Mouse (Mus musculus): ENCODE results near the gene Pdxp.
A peak's percentile ranks its signal among the peaks of the same experiment; 100 is the strongest.
"Not testable (repeated sequence)": the region's sequence is repeated elsewhere in the genome, so short reads cannot be mapped to it uniquely, and the experiment has no call there.

Pdxp gene

GRCm38 (mm10) chr15:78913632-78914090 is at the start of gene Pdxp:
Gene Pdxp, plus strand, starts transcription at chr15:78913919.
- peak; percentile 97 to 99 for DNase-seq

GRCm38 (mm10) chr15:78868398-78868797 is 45.3 kb upstream of the Pdxp start:
- no peak for DNase-seq

GRCm38 (mm10) chr15:78868826-78869233 is 44.9 kb upstream of the Pdxp start:
- no peak for DNase-seq

GRCm38 (mm10) chr15:78869775-78870174 is 43.9 kb upstream of the Pdxp start:
- DNase-seq: peak; percentile 59 to 77

GRCm38 (mm10) chr15:78872021-78872608 is 41.6 kb upstream of the Pdxp start:
- DNase-seq: no peak

- no peak for DNase-seq
Observed at GRCm38 (mm10) chr15:78873803-78874435, 39.8 kb upstream of the Pdxp start.

GRCm38 (mm10) chr15:78874989-78875388 is 38.7 kb upstream of the Pdxp start:
- DNase-seq: no peak

- DNase-seq: no peak
Observed at GRCm38 (mm10) chr15:78875537-78875936, 38.2 kb upstream of the Pdxp start.

GRCm38 (mm10) chr15:78876258-78876696 is 37.4 kb upstream of the Pdxp start:
- peak; percentile 85 to 86 for DNase-seq

- DNase-seq: peak; percentile 93 to 95
Observed at GRCm38 (mm10) chr15:78876991-78877809, 36.5 kb upstream of the Pdxp start, which contains the start of gene Gga1. Gene Gga1, plus strand, starts transcription at chr15:78877190.

GRCm38 (mm10) chr15:78877810-78878390 is 35.8 kb upstream of the Pdxp start:
- DNase-seq: peak in 1 of 2 experiments; percentile 29

- not testable (repeated sequence) for DNase-seq
Observed at GRCm38 (mm10) chr15:78878792-78879516, 34.8 kb upstream of the Pdxp start.

GRCm38 (mm10) chr15:78880432-78880831 is 33.3 kb upstream of the Pdxp start:
- no peak for DNase-seq

GRCm38 (mm10) chr15:78881828-78882227 is 31.9 kb upstream of the Pdxp start:
- DNase-seq: no peak

- DNase-seq: no peak
Observed at GRCm38 (mm10) chr15:78889401-78889853, 24.3 kb upstream of the Pdxp start.

GRCm38 (mm10) chr15:78892440-78892839 is 21.3 kb upstream of the Pdxp start:
- no peak for DNase-seq

- DNase-seq: no peak
Observed at GRCm38 (mm10) chr15:78894726-78895125, 19.0 kb upstream of the Pdxp start.

- DNase-seq: no peak
Observed at GRCm38 (mm10) chr15:78895741-78896140, 18.0 kb upstream of the Pdxp start.

GRCm38 (mm10) chr15:78896149-78896548 is 17.6 kb upstream of the Pdxp start:
- no peak for DNase-seq

GRCm38 (mm10) chr15:78897488-78897887 is 16.2 kb upstream of the Pdxp start:
- DNase-seq: no peak

- no peak for DNase-seq
Observed at GRCm38 (mm10) chr15:78898507-78899001, 15.2 kb upstream of the Pdxp start.

- DNase-seq: no peak
Observed at GRCm38 (mm10) chr15:78899409-78899739, 14.3 kb upstream of the Pdxp start, which contains the start of gene Gm49510. Gene Gm49510, plus strand, starts transcription at chr15:78899667.
